ENCODE assay signal across 28 mouse cellular contexts in the genomic region with DNA sequence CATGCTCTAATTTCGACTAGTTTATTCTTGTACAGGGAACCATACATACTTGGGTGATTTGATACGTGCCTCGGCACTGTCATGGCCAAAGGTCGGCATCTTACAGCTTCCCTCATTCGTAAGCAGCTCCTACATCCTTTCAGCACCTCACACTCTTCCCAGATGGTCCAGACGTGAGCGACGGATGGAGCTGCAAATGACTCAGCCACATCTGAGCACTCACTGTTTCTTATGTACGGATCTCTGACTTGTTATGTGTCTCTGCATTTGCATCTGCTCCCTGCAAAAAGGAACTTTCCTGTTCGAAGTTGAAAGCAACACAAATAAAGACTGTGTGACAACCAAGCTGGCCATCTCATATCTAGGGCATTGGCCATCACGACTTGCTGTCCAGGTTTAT.
"Had no signal": no experiment of that assay in that cellular context is flagged by ENCODE, and none has a peak within 500 bp of the region (broad histone marks: within the 10 kb centered on the region; RNA-seq: fewer than 3 reads in every experiment).

No protein-coding gene starts in this region.

- H3K9ac ChIP-seq: embryonic facial prominence, embryonic 12.5 days; embryonic facial prominence, embryonic 13.5 days; embryonic facial prominence, embryonic 15.5 days; forebrain, embryonic 12.5 days; forebrain, embryonic 13.5 days; forebrain, embryonic 15.5 days; forebrain, postnatal 0 days had no signal

- H3K27me3 ChIP-seq: embryonic facial prominence, embryonic 12.5 days; embryonic facial prominence, embryonic 13.5 days; embryonic facial prominence, embryonic 15.5 days; forebrain, embryonic 12.5 days; forebrain, embryonic 13.5 days; forebrain, embryonic 15.5 days had no signal

- DNase-seq: cerebellum, adult 8-10 months; cerebellum, adult 9-10 months; cerebellum, adult 9-11 months; cerebellum, postnatal 10 days; cerebellum, postnatal 14 days; cerebellum, postnatal 25 days; cerebellum, postnatal 36 days; embryo, embryonic 11 days; forebrain, postnatal 0 days; gastrocnemius, adult 2 months; gastrocnemius, postnatal 10 days; gastrocnemius, postnatal 14 days; gastrocnemius, postnatal 25 days; gastrocnemius, postnatal 36 days; heart, adult 11 months; heart, adult 18-20 months; heart, adult 2 months had no signal

- H3K4me3 ChIP-seq: embryonic facial prominence, embryonic 10.5 days; embryonic facial prominence, embryonic 12.5 days; embryonic facial prominence, embryonic 13.5 days; embryonic facial prominence, embryonic 15.5 days; erythroblast, embryonic 14.5 days; forebrain, embryonic 10.5 days; forebrain, embryonic 12.5 days; forebrain, embryonic 13.5 days; forebrain, embryonic 15.5 days; gastrocnemius, adult 2 months; heart, adult 2 months had no signal

- H3K4me2 ChIP-seq: embryonic facial prominence, embryonic 12.5 days; embryonic facial prominence, embryonic 13.5 days; embryonic facial prominence, embryonic 15.5 days; forebrain, embryonic 12.5 days; forebrain, embryonic 13.5 days; forebrain, embryonic 15.5 days had no signal

- H3K9me3 ChIP-seq: embryonic facial prominence, embryonic 10.5 days; embryonic facial prominence, embryonic 12.5 days; embryonic facial prominence, embryonic 13.5 days; embryonic facial prominence, embryonic 15.5 days; forebrain, embryonic 10.5 days; forebrain, embryonic 12.5 days; forebrain, embryonic 13.5 days; forebrain, embryonic 15.5 days had no signal

- H3K4me1 ChIP-seq: embryonic facial prominence, embryonic 10.5 days; embryonic facial prominence, embryonic 12.5 days; embryonic facial prominence, embryonic 13.5 days; embryonic facial prominence, embryonic 15.5 days; forebrain, embryonic 10.5 days; forebrain, embryonic 12.5 days; forebrain, embryonic 13.5 days; forebrain, embryonic 15.5 days had no signal

- H3K27ac ChIP-seq: embryonic facial prominence, embryonic 10.5 days; embryonic facial prominence, embryonic 12.5 days; embryonic facial prominence, embryonic 13.5 days; embryonic facial prominence, embryonic 15.5 days; forebrain, embryonic 10.5 days; forebrain, embryonic 12.5 days; forebrain, embryonic 13.5 days; forebrain, embryonic 15.5 days; gastrocnemius, adult 2 months; heart, adult 2 months had no signal

- ATAC-seq: forebrain, embryonic 13.5 days; forebrain, embryonic 14.5 days; forebrain, embryonic 15.5 days; forebrain, embryonic 16.5 days; forebrain, postnatal 0 days had no signal

- H3K36me3 ChIP-seq: embryonic facial prominence, embryonic 10.5 days; embryonic facial prominence, embryonic 12.5 days; embryonic facial prominence, embryonic 13.5 days; embryonic facial prominence, embryonic 15.5 days; forebrain, embryonic 10.5 days; forebrain, embryonic 12.5 days; forebrain, embryonic 15.5 days had no signal
